Mouse (Mus musculus) embryonic facial prominence, embryonic 15.5 days (tissue): Measurements from ENCODE around the gene Gramd1c. TPM values are rescaled to one million over a fixed set of nuclear protein-coding genes. Genes with fewer than 3 reads are reported as not detected.
A peak's percentile ranks its signal among the peaks of the same experiment; 100 is the strongest.

ENCODE experiments used
- ATAC-seq: fragments of 200-750 bp; cut with Nextera tagmentation; 2 replicates; pipeline ENCODE4 v1.8.0; 2017; ENCODE audit warnings: low read depth, moderate TSS enrichment; ENCODE audit not compliant: insufficient number of reproducible peaks, low FRiP score, low TSS enrichment
- H3K27ac ChIP-seq: fragments of 300-500 bp; sonication (generic); replicated peaks from 2 replicates; pipeline ENCODE4 v1.5.1; 2015; ENCODE audit warnings: mild to moderate bottlenecking, inconsistent platforms
- H3K27me3 ChIP-seq: fragments of 300-500 bp; sonication (generic); 2 replicates; pipeline ENCODE4 v1.6.1; 2015; ENCODE audit warnings: inconsistent platforms
- H3K36me3 ChIP-seq: fragments of 300-500 bp; sonication (generic); 2 replicates; pipeline ENCODE4 v1.6.1; 2015; ENCODE audit warnings: mild to moderate bottlenecking, inconsistent platforms
- H3K4me1 ChIP-seq: fragments of 300-500 bp; sonication (generic); 2 replicates; pipeline ENCODE4 v1.6.1; 2015; ENCODE audit warnings: inconsistent platforms
- H3K4me2 ChIP-seq: fragments of 300-500 bp; sonication (generic); replicated peaks from 2 replicates; pipeline ENCODE4 v1.6.1; 2015; ENCODE audit warnings: mild to moderate bottlenecking, inconsistent platforms
- H3K4me3 ChIP-seq: fragments of 300-500 bp; sonication (generic); replicated peaks from 2 replicates; pipeline ENCODE4 v1.5.1; 2015; ENCODE audit warnings: mild to moderate bottlenecking, inconsistent platforms
- H3K9ac ChIP-seq: fragments of 300-500 bp; sonication (generic); 2 replicates; pipeline ENCODE4 v1.6.1; 2015; ENCODE audit warnings: inconsistent platforms
- H3K9me3 ChIP-seq: fragments of 300-500 bp; sonication (generic); replicated peaks from 2 replicates; pipeline ENCODE4 v1.6.1; 2016; ENCODE audit warnings: inconsistent platforms
- WGBS: fragments of 180-500 bp; shearing (Covaris S2); methylation state at CpG from one replicate; pipeline ENCODE4 v1.1.7; 2015; 5-methylcytosine and 5-hydroxymethylcytosine counted together
- polyA plus RNA-seq: library from polyadenylated mRNA; unstranded; fragments of >200 nt; fragmentation: Nextera tagmentation; extraction: Ambion mirVana; gene quantifications from 2 replicates; pipeline ENCODE4 v1.2.1, GENCODE M21; 2015

Gene Gramd1c
- polyA plus RNA-seq, result 8.0 and 9.6 TPM in 2 replicates

- Histone ChIP-seq H3K36me3 (no peaks in the 10 kb centered on the region), H3K9ac (peak within 1 kb of the TSS; percentile 29; the same call in 1 of the 2 replicates), H3K27me3 (no peaks in the 10 kb centered on the region), H3K4me1 (0 out of 2 replicates have a peak, but pooled peaks cover 4% of the 10 kb centered on the region), H3K9me3 (no peaks in the 10 kb centered on the region), H3K4me3 (peak within 1 kb of the TSS; percentile 55), H3K4me2 (peak within 1 kb of the TSS; percentile 64), H3K27ac (peak within 1 kb of the TSS; percentile 31; the same call in 1 of the 2 replicates)
- 7% methylated on average over 45 of the region's 45 CpGs for WGBS
- peak; percentile 78 for ATAC-seq
Measured at GRCm38 (mm10) chr16:44063025-44063894, at the start of gene Gramd1c. Gramd1c (minus strand) TSS chr16:44063345.

- no peak overlapping the region for H3K9ac ChIP-seq
- WGBS, result 50% methylated on average over 4 of the region's 4 CpGs
- no peaks in the 10 kb centered on the region for H3K27me3 ChIP-seq
- H3K36me3 ChIP-seq, result peaks cover 47% of the 10 kb centered on the region
- H3K4me1 ChIP-seq, result no peaks in the 10 kb centered on the region; the same call in 1 of the 2 replicates
- no peak overlapping the region for H3K4me2 ChIP-seq
- no peaks in the 10 kb centered on the region for H3K9me3 ChIP-seq
- H3K4me3 ChIP-seq, result no peak overlapping the region
- H3K27ac ChIP-seq, result peak overlapping the region; percentile 69; the same call in 1 of the 2 replicates
- ATAC-seq, result peak; percentile 69; the same call in 1 of the 2 replicates
Measured at GRCm38 (mm10) chr16:44109002-44109401, 45.9 kb upstream of the Gramd1c start.

GRCm38 (mm10) chr16:44105211-44105610 lies 42.1 kb upstream of the Gramd1c start:
- H3K4me3 ChIP-seq, result no peak overlapping the region
- 86% methylated on average over 2 of the region's 2 CpGs for WGBS
- H3K27ac ChIP-seq, result 0 out of 2 replicates have a peak overlapping the region, but pooled peaks have one; percentile 11
- no peak overlapping the region for H3K9ac ChIP-seq
- no peak for ATAC-seq
- no peaks in the 10 kb centered on the region for H3K9me3 ChIP-seq
- H3K4me2 ChIP-seq, result no peak overlapping the region
- no peaks in the 10 kb centered on the region; the same call in 1 of the 2 replicates for H3K4me1 ChIP-seq
- peaks cover 62% of the 10 kb centered on the region for H3K36me3 ChIP-seq
- H3K27me3 ChIP-seq, result no peaks in the 10 kb centered on the region

- no peaks in the 10 kb centered on the region for H3K9me3 ChIP-seq
- no peak for ATAC-seq
- H3K9ac ChIP-seq, result no peak overlapping the region
- no peak overlapping the region for H3K4me2 ChIP-seq
- H3K4me1 ChIP-seq, result no peaks in the 10 kb centered on the region; the same call in 1 of the 2 replicates
- H3K27me3 ChIP-seq, result no peaks in the 10 kb centered on the region
- 80% methylated on average over 18 of the region's 18 CpGs for WGBS
- peak overlapping the region; percentile 25 for H3K27ac ChIP-seq
- peaks cover 63% of the 10 kb centered on the region for H3K36me3 ChIP-seq
- H3K4me3 ChIP-seq, result no peak overlapping the region
Measured at GRCm38 (mm10) chr16:44103806-44104766, 40.9 kb upstream of the Gramd1c start.

- Histone ChIP-seq H3K27me3 (no peaks in the 10 kb centered on the region), H3K9me3 (no peaks in the 10 kb centered on the region), H3K27ac (no peak overlapping the region), H3K4me1 (no peaks in the 10 kb centered on the region), H3K9ac (no peak overlapping the region), H3K36me3 (peaks cover 67% of the 10 kb centered on the region), H3K4me3 (no peak overlapping the region), H3K4me2 (no peak overlapping the region)
- no peak for ATAC-seq
- WGBS, result 88% methylated on average over 2 of the region's 2 CpGs
Measured at GRCm38 (mm10) chr16:44102925-44103324, 39.8 kb upstream of the Gramd1c start.

GRCm38 (mm10) chr16:44101181-44101710 lies 38.1 kb upstream of the Gramd1c start:
- peak; percentile 34; the same call in 1 of the 2 replicates for ATAC-seq
- WGBS, result 76% methylated on average over 12 of the region's 12 CpGs
- no peaks in the 10 kb centered on the region for H3K27me3 ChIP-seq
- H3K27ac ChIP-seq, result peak overlapping the region; percentile 56
- H3K4me1 ChIP-seq, result no peaks in the 10 kb centered on the region
- no peak overlapping the region for H3K4me2 ChIP-seq
- H3K36me3 ChIP-seq, result peaks cover 64% of the 10 kb centered on the region
- no peaks in the 10 kb centered on the region for H3K9me3 ChIP-seq
- H3K9ac ChIP-seq, result no peak overlapping the region
- no peak overlapping the region for H3K4me3 ChIP-seq

GRCm38 (mm10) chr16:44099377-44099776 lies 36.2 kb upstream of the Gramd1c start:
- Histone ChIP-seq H3K36me3 (peaks cover 78% of the 10 kb centered on the region), H3K4me2 (no peak overlapping the region), H3K27me3 (no peaks in the 10 kb centered on the region), H3K4me3 (no peak overlapping the region), H3K9me3 (no peaks in the 10 kb centered on the region), H3K4me1 (no peaks in the 10 kb centered on the region), H3K27ac (no peak overlapping the region), H3K9ac (no peak overlapping the region)
- 92% methylated on average over 7 of the region's 7 CpGs for WGBS
- no peak for ATAC-seq

GRCm38 (mm10) chr16:44087650-44088049 lies 24.5 kb upstream of the Gramd1c start:
- no peaks in the 10 kb centered on the region for H3K9me3 ChIP-seq
- no peak overlapping the region for H3K4me3 ChIP-seq

GRCm38 (mm10) chr16:44061341-44061740 lies 1.8 kb downstream of the Gramd1c start:
- 90% methylated on average over 15 of the region's 15 CpGs for WGBS

More at GRCm38 (mm10) chr16:44087650-44088049, 24.5 kb upstream of the Gramd1c start:
- Histone ChIP-seq H3K4me2 (no peak overlapping the region), H3K4me1 (no peaks in the 10 kb centered on the region), H3K27me3 (no peaks in the 10 kb centered on the region), H3K27ac (no peak overlapping the region), H3K36me3 (peaks cover 65% of the 10 kb centered on the region), H3K9ac (no peak overlapping the region)
- 77% methylated on average over 2 of the region's 2 CpGs for WGBS
- no peak for ATAC-seq

GRCm38 (mm10) chr16:44060604-44061286 lies 2.4 kb downstream of the Gramd1c start:
- Histone ChIP-seq H3K27ac (no peak overlapping the region), H3K4me1 (0 out of 2 replicates have a peak, but pooled peaks cover 4% of the 10 kb centered on the region), H3K9me3 (no peaks in the 10 kb centered on the region), H3K27me3 (no peaks in the 10 kb centered on the region), H3K36me3 (no peaks in the 10 kb centered on the region), H3K4me3 (no peak overlapping the region), H3K9ac (no peak overlapping the region), H3K4me2 (no peak overlapping the region)
- ATAC-seq, result no peak
- WGBS, result 93% methylated on average over 18 of the region's 18 CpGs

More at GRCm38 (mm10) chr16:44061341-44061740, 1.8 kb downstream of the Gramd1c start:
- Histone ChIP-seq H3K27me3 (no peaks in the 10 kb centered on the region), H3K36me3 (no peaks in the 10 kb centered on the region), H3K4me2 (no peak overlapping the region), H3K9me3 (no peaks in the 10 kb centered on the region), H3K4me3 (no peak overlapping the region), H3K27ac (no peak overlapping the region), H3K4me1 (0 out of 2 replicates have a peak, but pooled peaks cover 4% of the 10 kb centered on the region), H3K9ac (no peak overlapping the region)
- ATAC-seq, result no peak
